Mouse (Mus musculus): ENCODE data around the gene Lmna. TPM values are rescaled to one million over a fixed set of nuclear protein-coding genes. Genes with fewer than 3 reads are reported as not detected.

Gene Lmna
- polyA plus RNA-seq, 1 experiment from 2014 or later: 96.7 TPM

DNA sequence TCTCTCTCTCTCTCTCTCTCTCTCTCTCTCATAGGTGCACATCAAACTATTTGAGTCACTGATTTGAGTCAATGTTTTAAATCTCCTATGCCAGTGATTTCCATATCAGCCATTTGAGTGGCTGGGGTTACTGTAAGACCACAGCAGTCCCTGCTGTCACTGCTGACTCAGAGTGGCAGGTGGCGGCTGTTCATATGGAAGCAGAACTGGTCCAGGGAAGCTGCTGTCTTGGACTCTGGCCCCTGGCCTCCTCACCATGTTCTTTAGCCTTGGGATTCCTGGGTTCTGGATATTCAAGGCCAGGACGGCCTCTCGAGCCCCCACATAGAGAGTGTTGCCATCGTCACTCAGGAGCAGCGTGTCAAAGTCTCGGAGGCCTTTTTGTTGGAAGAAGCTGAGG is 57.0 kb downstream of the Lmna start:
- peaks cover 7% of the 10 kb centered on the region; the same call in 1 of the 2 replicates for H3K36me3 ChIP-seq (ENCODE audit: inconsistent target)
- peaks cover 10% of the 10 kb centered on the region; the same call in 1 of the 2 replicates for H3K79me2 ChIP-seq (ENCODE audit: inconsistent target)
- H3K27ac ChIP-seq: no peak overlapping the region
- no peak overlapping the region for H3K4me3 ChIP-seq (ENCODE audit: inconsistent target)
- WGBS (ENCODE audit: missing documents): 95% methylated on average over 6 of the region's 6 CpGs

- WGBS (ENCODE audit: missing documents): 44% methylated on average over 5 of the region's 5 CpGs
- Histone ChIP-seq H3K27ac (no peak overlapping the region), H3K36me3 (ENCODE audit: inconsistent target) (peaks cover 7% of the 10 kb centered on the region; the same call in 1 of the 2 replicates)
These were observed 57.5 kb downstream of the Lmna start for GRCm38 (mm10) chr3:88452246-88452645.

DNA sequence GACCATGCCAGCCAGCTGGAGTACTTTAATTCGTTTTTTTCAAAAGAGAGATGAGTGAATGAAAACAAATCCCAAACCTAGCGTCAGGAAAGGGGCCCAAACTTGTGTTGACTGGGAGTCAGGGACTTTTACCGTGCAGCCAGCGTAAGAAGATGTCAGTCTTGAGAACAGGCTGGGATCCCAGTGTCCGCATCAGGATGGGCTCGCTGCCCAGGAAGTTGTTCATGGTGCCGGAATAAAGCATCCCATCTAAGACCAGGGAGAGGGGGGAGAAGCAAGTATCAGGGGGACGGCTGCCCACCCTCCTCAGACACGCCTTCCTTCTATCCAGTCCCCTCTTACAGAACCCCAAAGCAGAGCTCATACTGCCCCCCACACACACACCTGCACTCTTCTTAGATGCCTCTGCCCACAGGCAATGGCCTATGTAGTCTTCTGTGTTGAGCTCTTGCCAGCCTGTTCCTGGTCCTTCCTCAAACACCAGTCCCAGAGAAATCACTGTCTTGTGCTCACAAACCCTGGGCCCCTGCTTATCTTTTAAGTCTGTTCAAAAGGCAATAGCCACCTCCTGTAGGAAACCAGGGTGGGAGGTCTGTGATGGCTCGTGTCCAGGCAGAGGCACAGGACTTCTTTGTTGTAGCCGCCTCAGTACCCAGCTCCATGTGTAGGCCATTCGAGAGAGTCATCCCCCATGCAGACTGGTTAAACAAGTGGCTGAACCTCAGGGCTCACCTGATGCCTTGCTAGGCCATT is 59.2 kb downstream of the Lmna start:
- WGBS (ENCODE audit: missing documents): 91% methylated on average over 12 of the region's 12 CpGs
- H3K36me3 ChIP-seq (ENCODE audit: inconsistent target): peaks cover 7% of the 10 kb centered on the region; the same call in 1 of the 2 replicates
- peaks cover 10% of the 10 kb centered on the region; the same call in 1 of the 2 replicates for H3K79me2 ChIP-seq (ENCODE audit: inconsistent target)
- H3K4me3 ChIP-seq (ENCODE audit: inconsistent target): no peak overlapping the region
- H3K27ac ChIP-seq: no peak overlapping the region

More at GRCm38 (mm10) chr3:88452246-88452645, 57.5 kb downstream of the Lmna start:
- Histone ChIP-seq H3K4me3 (ENCODE audit: inconsistent target) (no peak overlapping the region), H3K79me2 (ENCODE audit: inconsistent target) (peaks cover 10% of the 10 kb centered on the region; the same call in 1 of the 2 replicates)

GRCm38 (mm10) chr3:88449395-88450023 is 60.2 kb downstream of the Lmna start:
- peaks cover 7% of the 10 kb centered on the region; the same call in 1 of the 2 replicates for H3K36me3 ChIP-seq (ENCODE audit: inconsistent target)
- peaks cover 10% of the 10 kb centered on the region; the same call in 1 of the 2 replicates for H3K79me2 ChIP-seq (ENCODE audit: inconsistent target)
- 80% methylated on average over 21 of the region's 21 CpGs for WGBS (ENCODE audit: missing documents)
- H3K27ac ChIP-seq: no peak overlapping the region
- no peak overlapping the region for H3K4me3 ChIP-seq (ENCODE audit: inconsistent target)

DNA sequence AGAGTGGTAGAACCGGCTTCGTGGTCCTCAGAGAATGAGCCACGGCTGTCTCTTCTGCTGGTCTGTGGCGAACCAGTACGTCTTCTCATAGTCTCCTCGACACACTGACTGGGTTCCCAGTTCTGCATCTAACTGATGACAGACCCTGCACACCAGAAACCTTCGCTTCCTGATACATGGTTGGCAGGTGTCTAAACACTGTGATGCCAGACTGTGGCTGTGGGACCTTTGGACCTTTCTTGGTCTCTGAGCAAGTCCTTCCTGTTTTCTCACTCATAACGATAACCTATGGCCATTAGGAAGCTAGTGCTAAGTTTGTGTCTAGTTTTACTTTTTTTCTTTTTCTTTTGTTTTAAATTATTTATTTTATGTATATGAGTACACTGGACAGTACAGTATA is 61.3 kb downstream of the Lmna start:
- H3K79me2 ChIP-seq (ENCODE audit: inconsistent target): peaks cover 5% of the 10 kb centered on the region; the same call in 1 of the 2 replicates
- H3K36me3 ChIP-seq (ENCODE audit: inconsistent target): peaks cover 7% of the 10 kb centered on the region; the same call in 1 of the 2 replicates
- WGBS (ENCODE audit: missing documents): 48% methylated on average over 8 of the region's 8 CpGs
- no peak overlapping the region for H3K27ac ChIP-seq
- no peak overlapping the region for H3K4me3 ChIP-seq (ENCODE audit: inconsistent target)

GRCm38 (mm10) chr3:88447676-88448183 is 62.0 kb downstream of the Lmna start:
- 87% methylated on average over 8 of the region's 8 CpGs for WGBS (ENCODE audit: missing documents)
- peak overlapping the region; percentile 72 for H3K27ac ChIP-seq
- H3K36me3 ChIP-seq (ENCODE audit: inconsistent target): peaks cover 7% of the 10 kb centered on the region; the same call in 1 of the 2 replicates
- H3K4me3 ChIP-seq (ENCODE audit: inconsistent target): no peak overlapping the region
- no peaks in the 10 kb centered on the region; the same call in 1 of the 2 replicates for H3K79me2 ChIP-seq (ENCODE audit: inconsistent target)

GRCm38 (mm10) chr3:88446471-88447123 is 63.2 kb downstream of the Lmna start:
- H3K4me3 ChIP-seq (ENCODE audit: inconsistent target): peak overlapping the region; percentile 26
- H3K79me2 ChIP-seq (ENCODE audit: inconsistent target): no peaks in the 10 kb centered on the region; the same call in 1 of the 2 replicates
- H3K36me3 ChIP-seq (ENCODE audit: inconsistent target): peaks cover 7% of the 10 kb centered on the region; the same call in 1 of the 2 replicates
- H3K27ac ChIP-seq: peak overlapping the region; percentile 72
- 11% methylated on average over 7 of the region's 8 CpGs for WGBS (ENCODE audit: missing documents)

GRCm38 (mm10) chr3:88442888-88443287 is 66.9 kb downstream of the Lmna start:
- H3K27ac ChIP-seq: peak overlapping the region; percentile 38; the same call in 1 of the 2 replicates
- WGBS (ENCODE audit: missing documents): 18% methylated on average over 7 of the region's 7 CpGs
- peaks cover 7% of the 10 kb centered on the region; the same call in 1 of the 2 replicates for H3K36me3 ChIP-seq (ENCODE audit: inconsistent target)
- no peak overlapping the region for H3K4me3 ChIP-seq (ENCODE audit: inconsistent target)
- no peaks in the 10 kb centered on the region; the same call in 1 of the 2 replicates for H3K79me2 ChIP-seq (ENCODE audit: inconsistent target)

DNA sequence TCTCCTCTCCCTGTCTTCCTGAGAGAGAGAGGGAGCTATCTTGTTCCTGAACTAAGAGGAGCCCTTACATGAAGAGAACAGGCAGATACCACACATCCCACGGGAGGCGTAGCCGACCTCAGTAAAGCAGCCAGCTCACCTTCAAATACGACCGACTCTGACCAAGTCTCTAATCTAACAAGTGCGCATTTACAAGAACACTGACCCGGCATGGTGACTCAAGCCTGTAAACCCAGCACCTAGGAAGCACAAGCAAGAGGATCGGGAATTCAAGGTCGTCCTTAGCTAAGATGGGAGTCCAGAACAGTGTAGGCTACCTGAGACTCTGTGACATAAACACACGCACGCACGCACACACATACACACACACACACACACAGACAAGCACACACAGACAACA is 67.3 kb downstream of the Lmna start:
- Histone ChIP-seq H3K4me3 (ENCODE audit: inconsistent target) (no peak overlapping the region), H3K36me3 (ENCODE audit: inconsistent target) (peaks cover 11% of the 10 kb centered on the region), H3K27ac (no peak overlapping the region), H3K79me2 (ENCODE audit: inconsistent target) (no peaks in the 10 kb centered on the region; the same call in 1 of the 2 replicates)
- WGBS (ENCODE audit: missing documents): 91% methylated on average over 12 of the region's 12 CpGs

GRCm38 (mm10) chr3:88440500-88441381 is 69.0 kb downstream of the Lmna start:
- WGBS (ENCODE audit: missing documents): 10% methylated on average over 27 of the region's 27 CpGs
- Histone ChIP-seq H3K4me3 (ENCODE audit: inconsistent target) (peak overlapping the region; percentile 23), H3K27ac (peak overlapping the region; percentile 55), H3K79me2 (ENCODE audit: inconsistent target) (no peaks in the 10 kb centered on the region; the same call in 1 of the 2 replicates), H3K36me3 (ENCODE audit: inconsistent target) (peaks cover 21% of the 10 kb centered on the region)

DNA sequence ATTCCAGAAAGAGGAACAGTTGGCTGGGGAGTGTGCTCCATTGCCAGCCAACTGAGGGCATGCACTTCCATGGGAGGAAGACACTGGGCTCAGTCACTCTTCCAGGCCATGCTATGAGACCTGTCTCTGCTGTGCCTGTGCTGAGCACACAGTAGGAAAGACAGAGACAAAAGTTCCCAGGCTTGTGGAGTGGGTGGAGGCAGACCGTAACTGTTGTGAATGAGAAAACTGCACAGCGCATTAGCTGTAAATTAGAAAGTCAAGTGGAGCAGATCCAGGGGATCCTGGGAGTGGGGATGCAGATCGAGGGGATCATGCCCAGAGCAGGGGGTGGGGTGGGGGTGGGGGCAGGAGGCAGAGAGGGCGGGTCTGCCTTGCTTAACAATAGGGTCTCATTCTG is 70.2 kb downstream of the Lmna start:
- Histone ChIP-seq H3K4me3 (ENCODE audit: inconsistent target) (no peak overlapping the region), H3K79me2 (ENCODE audit: inconsistent target) (no peaks in the 10 kb centered on the region; the same call in 1 of the 2 replicates), H3K27ac (no peak overlapping the region), H3K36me3 (ENCODE audit: inconsistent target) (peaks cover 28% of the 10 kb centered on the region)
- 82% methylated on average over 4 of the region's 4 CpGs for WGBS (ENCODE audit: missing documents)

DNA sequence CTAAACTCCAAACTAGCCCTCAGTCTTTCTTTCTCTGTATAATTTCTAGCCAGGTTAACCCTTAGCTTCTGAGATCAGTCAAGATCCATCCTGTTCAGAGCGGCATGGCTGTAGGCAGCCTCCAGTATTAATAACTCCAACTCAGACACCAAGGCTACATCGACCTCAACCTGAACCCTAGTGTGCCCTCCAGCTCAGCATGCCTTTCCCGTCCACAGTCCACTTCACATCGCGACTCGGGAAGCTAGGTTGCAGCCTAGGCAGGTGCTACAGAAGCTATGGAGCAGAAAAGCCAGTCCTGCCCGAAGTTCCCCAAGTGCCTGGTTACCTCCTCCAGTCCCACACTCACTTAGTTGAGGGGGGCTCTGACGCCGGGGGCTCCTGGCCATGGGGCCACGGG is 72.3 kb downstream of the Lmna start:
- 91% methylated on average over 10 of the region's 10 CpGs for WGBS (ENCODE audit: missing documents)
- no peak overlapping the region for H3K27ac ChIP-seq

GRCm38 (mm10) chr3:88436395-88437201 is 73.2 kb downstream of the Lmna start:
- Histone ChIP-seq H3K36me3 (ENCODE audit: inconsistent target) (peaks cover 28% of the 10 kb centered on the region), H3K79me2 (ENCODE audit: inconsistent target) (no peaks in the 10 kb centered on the region; the same call in 1 of the 2 replicates), H3K4me3 (ENCODE audit: inconsistent target) (no peak overlapping the region), H3K27ac (no peak overlapping the region)
- WGBS (ENCODE audit: missing documents): 53% methylated on average over 29 of the region's 29 CpGs

More for the DNA sequence above, 72.3 kb downstream of the Lmna start:
- peaks cover 28% of the 10 kb centered on the region for H3K36me3 ChIP-seq (ENCODE audit: inconsistent target)
- no peak overlapping the region for H3K4me3 ChIP-seq (ENCODE audit: inconsistent target)
- H3K79me2 ChIP-seq (ENCODE audit: inconsistent target): no peaks in the 10 kb centered on the region; the same call in 1 of the 2 replicates

All from macrophage (primary cell).